Mouse (Mus musculus) spleen, adult 2 months (tissue): ENCODE measurements around the gene Fam172a.

Experiments
- CTCF ChIP-seq: fragments of 200-500 bp; IDR thresholded peaks from 2 replicates; pipeline ENCODE4 v1.5.1; 2011; ENCODE audit warnings: mild to moderate bottlenecking, inconsistent platforms; ENCODE audit not compliant: insufficient read depth, insufficient read length, insufficient replicate concordance; ENCODE audit errors: extremely low read depth
- POLR2A ChIP-seq: fragments of 200-500 bp; IDR thresholded peaks from 2 replicates; pipeline ENCODE4 v1.6.1; 2011; ENCODE audit warnings: low read depth, low read length, inconsistent platforms

DNA sequence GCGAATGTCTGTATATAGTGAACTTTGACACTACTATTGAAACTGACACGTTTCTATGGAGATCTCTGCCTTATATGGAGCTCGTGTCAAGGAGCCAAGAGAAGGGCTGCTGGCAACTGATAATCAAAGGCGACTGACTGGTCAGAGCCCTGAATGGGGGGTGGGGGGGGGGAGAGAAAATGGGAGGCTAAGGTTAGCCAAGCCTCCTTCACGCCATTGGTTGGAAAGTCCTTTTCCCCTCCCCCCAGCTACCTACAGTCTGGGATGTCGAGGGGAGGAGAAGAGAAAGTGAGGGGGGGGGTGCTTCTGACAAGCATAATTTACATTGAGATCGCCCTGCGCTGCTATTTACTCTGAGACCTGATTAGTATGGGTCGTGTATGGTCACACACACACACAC lies 498.6 kb downstream of the Fam172a start:
- TF ChIP-seq CTCF (no peak), POLR2A (no peak)
